Mouse (Mus musculus) urinary bladder, postnatal 14 days (tissue): ENCODE results near the gene Ap1m2.
A peak's percentile ranks its signal among the peaks of the same experiment; 100 is the strongest.

Experiments
- DNase-seq: peaks from one replicate; pipeline ENCODE4 v3.0.0; 2021; ENCODE audit warnings: low spot score

The Ap1m2 gene

GRCm38 (mm10) chr9:21312134-21312533, at the start of gene Ap1m2:
TSS of gene Ap1m2 (minus strand) at chr9:21312337.
- peak; percentile 82 for DNase-seq

- DNase-seq, result peak; percentile 77
These were observed 45.0 kb upstream of the Ap1m2 start for GRCm38 (mm10) chr9:21356981-21357718.

DNA sequence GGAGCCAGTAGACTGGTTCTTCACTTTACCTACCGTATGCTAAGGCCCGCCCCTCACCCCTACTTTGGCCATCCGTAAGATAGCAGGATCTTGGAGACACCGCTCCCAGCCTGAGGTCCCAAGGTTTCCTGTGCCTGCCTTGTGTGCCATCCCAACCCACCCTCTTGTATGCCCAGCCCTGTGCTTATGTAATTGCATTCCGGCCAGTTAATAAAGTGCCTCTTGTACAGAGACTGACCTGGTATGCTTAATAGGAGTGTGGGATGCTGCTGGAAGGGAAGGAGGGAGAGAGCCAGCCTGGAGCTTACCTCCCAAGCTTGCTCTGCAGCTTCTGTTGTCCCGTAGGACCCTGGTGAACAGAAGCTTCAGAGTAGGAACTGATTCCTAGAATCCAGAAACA, 42.7 kb upstream of the Ap1m2 start:
- no peak for DNase-seq

GRCm38 (mm10) chr9:21353373-21353686, 41.2 kb upstream of the Ap1m2 start:
- DNase-seq, result no peak

DNA sequence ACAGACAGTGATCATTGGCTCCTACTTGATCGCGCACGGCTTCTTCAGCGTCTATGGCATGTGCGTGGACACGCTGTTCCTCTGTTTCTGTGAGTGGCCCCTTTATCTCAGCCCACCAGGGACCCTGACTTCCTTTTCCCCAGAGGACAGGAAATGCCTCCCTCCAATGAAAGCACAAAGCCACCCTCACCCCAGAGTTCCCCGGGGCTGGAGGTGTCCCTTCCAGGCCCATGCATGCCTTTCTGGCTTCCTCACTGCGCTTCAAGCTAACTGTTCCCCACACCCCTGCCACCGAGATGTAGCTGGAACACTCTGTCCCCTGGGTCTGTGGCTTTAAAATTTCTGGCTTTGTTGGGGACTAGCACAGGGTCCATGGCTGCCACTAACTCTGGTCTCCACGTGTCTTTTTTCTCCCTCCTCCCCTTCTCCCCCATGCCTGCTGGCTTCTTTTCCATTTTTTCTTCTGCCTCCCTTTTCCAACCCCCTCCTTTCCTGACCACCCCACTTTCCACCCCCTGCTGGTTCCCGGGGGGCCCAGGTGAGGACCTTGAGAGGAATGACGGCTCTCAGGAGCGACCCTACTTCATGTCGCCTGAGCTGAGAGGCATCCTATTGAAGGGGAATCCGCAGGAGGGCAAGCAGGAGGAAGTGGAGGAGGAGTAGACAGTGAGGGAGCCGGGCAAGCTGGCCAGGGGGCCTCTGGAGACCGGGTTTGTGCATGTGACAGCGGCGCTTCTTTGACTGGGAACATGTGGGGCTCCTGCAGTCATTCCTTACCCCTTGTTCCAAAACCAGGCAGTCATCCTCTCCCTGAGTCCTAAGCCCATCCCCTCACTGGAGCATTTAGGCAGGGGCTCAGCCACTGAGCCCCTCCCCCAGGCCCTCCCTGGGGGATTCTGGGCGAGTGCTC, 40.6 kb upstream of the Ap1m2 start:
- no peak for DNase-seq

DNA sequence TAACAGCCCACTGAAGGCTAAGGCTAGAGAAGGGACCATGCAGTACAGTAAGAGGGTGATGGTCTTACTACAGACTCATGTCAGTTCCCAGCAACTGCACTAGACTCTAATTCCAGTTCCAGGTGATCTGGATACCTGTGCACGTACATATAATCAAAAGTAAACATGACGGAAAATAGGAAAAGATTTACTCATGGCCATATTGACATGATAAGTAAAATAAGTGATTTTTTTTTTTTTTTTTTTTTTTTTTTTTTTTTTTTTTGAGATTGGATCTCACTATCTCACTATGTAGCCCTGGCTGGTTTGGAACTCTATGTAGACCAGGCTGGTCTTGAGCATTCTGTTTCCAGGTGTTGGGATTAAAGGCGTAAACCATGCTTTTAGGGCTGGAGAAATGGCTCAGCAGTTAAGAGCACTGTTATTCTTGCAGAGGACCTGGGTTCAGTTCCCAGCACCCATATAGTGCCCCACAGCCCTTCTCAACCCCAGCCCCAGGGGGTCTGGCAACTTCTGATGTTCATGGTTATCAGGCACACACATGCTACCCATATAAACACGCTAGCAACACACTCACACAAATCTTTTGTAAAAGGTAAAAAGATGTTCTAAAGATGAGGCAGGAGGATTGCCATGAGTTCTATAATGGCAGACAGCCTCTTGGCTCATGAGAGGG, 39.7 kb upstream of the Ap1m2 start:
- no peak for DNase-seq

DNA sequence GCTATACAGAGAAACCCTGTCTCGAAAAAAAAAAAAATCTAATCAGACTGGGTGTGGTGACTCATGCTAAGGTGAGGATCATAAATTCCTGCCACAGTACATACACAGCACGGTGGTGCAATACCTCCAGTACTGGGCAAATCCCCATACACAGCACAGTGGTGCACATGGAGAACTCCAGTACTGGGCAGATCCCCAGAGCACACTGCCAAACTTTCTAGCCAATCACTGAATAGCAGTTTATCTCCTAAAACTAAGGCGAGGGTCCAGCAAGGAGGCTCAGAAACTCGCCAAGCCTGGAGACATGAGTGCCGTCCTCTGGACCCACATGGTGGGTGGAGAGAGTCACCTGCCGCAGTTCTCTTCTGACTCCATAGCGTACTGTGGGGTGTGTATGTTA, 39.0 kb upstream of the Ap1m2 start:
- DNase-seq, result peak; percentile 35

DNA sequence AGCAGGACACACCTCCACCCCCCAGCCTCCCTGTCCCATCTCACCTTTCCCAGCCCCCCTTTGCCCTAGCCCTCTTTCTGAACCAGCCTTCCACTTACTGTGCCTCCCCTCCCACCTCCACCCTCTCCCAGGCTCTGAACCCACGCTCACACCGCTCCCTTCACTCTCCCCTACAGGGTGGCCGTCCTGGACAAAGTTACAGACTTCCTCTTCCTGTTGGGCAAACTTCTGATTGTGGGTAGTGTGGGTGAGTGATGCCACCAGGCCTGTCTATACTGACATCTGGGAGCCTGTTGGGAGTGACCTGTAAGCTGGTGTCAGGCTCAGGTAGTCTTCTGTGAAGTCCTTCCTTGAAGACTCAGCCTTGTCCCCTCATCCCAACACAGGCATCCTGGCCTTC, 36.0 kb upstream of the Ap1m2 start:
- DNase-seq, result no peak

- DNase-seq, result peak; percentile 62
These were observed 34.7 kb upstream of the Ap1m2 start for GRCm38 (mm10) chr9:21346627-21347365.

DNA sequence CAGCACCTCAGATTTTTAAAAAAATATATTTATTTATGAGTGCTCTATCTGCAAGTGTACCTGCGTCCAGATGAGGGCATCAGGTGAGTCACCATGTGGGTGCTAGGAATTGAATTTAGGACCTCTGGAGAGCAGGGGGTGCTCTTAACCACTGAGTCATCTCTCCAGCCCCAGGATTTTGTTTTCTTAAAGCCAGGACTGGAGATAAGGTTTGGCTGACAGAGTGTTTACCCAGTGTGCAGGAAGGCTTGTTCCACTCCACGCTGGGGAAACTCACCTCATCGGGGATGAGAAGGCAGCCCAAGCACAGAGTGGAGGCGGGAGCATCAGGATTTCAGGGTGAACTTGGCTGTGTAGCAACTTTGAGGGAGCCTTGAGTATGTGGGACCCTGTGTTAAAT, 28.3 kb upstream of the Ap1m2 start:
- peak; percentile 29 for DNase-seq

DNA sequence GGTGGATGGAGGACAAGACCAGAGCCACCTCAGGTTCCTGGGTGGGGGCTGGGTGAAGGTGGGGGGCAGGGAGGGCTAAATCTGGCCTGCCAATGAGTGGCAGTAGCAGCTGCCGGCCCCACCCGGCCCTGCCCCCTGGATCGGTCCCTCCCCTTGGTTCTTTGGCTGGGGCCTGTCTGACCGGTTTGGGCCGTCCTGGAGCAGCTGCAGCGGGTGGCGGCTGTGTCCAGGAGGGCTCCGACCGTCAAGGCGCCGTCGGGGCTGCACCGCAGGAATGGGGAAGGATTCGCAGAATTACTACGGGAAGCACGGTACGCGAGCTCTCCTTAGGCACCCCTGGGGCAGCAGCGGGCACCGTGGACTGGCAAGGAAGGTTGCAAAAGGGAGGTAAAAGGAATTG, 25.5 kb upstream of the Ap1m2 start:
- peak; percentile 89 for DNase-seq

GRCm38 (mm10) chr9:21336491-21336890, 24.4 kb upstream of the Ap1m2 start:
- no peak for DNase-seq

- DNase-seq, result no peak
These were observed 23.3 kb upstream of the Ap1m2 start for GRCm38 (mm10) chr9:21335391-21335790.

DNA sequence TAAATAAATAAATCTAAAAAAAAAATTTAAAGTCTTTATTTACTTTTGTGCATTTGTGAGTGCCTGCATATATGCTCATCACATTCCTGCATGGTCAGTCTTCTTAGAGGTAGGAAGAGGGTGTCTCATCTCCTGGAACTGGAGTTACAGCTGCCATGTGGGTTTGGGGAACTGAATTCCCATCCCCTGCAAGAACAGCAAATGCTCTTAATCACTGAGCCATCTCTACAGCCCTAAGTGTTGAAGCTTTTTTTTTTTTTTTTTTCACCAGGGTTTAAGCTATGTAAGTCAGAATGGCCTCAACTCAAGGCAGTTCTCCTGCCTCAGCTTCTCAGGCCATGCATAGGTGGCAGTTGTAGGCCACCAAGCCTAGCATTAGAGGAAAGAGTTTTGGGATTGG, 22.6 kb upstream of the Ap1m2 start:
- no peak for DNase-seq

DNA sequence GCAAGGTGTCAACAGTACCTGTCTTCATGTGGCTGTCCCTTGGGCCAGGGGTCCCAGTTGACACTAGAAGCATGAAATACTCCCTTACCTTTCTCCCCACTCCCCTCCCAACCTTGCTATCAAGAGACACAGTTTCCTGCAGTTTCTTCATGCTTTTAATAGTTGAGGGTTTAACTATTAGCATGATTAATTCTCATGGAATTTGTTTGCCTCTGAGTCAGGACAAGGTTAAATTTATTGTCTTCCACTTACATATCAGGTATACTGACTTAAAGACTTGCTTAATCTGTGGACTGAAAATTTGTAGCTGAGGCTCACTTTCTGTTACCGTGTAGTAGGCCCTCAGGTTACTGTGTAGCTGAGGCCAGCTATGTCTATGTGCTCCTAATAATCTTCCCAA, 21.4 kb upstream of the Ap1m2 start:
- DNase-seq, result no peak

DNA sequence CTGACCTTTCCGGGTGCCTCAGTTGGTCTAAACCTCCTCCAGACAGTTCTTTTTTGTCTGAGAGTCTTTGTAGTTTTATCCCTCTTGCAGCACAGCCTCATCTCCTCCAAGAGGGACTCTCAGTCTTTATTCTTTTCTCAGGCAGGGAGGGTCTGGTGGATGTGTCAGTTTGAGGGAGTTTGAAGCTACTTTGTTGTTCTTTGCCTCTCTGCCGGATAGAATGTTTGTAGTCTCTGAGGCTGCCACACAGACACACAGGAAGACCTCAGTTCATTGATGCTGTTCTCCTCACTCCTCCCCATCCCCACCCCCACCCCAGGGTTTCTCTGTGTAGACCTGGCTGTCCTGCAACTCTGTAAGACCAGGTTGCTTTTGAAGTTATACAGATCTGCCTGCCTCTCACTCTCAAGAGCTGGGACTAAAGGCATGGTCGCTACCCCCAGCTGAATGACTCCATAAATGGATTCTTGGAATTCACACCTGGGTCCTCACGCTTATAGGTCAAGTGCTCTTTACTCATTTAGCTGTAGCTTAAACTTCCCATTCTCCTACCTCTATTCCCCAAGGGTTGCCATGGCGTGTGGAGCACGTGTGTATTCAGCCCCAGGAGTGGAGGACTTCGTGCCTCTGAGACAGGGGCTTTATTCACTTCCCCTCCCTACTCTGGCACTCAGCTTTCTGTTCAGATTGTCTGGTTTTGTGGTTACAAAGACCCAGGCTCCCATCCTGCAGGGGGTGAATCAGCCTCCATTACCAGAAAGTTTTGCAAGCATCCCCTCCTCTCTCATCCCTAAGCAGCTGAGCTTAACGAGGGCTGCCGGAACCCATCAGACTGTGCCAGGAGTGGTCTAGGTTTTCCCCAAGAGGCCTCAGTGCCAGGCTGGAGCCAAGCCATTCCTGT, 20.3 kb upstream of the Ap1m2 start:
- DNase-seq, result no peak

GRCm38 (mm10) chr9:21331365-21332140, 19.4 kb upstream of the Ap1m2 start:
- DNase-seq, result no peak

DNA sequence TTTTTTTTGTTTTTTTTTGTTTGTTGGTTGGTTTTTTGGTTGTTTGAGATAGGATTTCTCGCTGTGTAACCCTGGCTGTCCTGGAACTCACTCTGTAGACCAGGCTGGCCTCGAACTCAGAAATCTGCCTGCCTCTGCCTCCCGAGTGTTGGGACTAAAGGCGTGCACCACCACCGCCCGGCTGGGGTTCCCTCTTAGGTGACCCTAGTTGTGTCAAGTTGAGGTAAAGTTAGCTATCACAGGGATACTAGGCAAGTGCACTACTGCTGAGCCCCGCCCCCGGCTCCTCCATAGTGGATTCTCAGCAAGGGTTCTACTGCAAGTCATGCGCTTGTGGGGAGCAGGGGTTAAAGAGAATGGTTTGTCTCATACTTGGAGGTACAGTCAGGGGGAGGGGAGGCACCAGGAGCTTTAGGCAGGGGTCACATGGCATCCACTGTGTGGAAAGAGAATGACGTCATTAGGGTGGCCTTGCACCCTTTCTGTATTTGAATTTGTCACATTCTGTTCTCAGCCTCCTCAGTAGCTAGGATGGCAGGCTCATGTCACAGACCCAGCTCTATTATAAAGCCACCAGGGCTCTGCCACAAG, 17.7 kb upstream of the Ap1m2 start:
- no peak for DNase-seq

- DNase-seq, result peak; percentile 45
These were observed 16.9 kb upstream of the Ap1m2 start for GRCm38 (mm10) chr9:21329041-21329440.

GRCm38 (mm10) chr9:21328041-21328440, 15.9 kb upstream of the Ap1m2 start:
- DNase-seq, result no peak
